9 mouse cellular contexts compared by ENCODE assay signal in the genomic region with DNA sequence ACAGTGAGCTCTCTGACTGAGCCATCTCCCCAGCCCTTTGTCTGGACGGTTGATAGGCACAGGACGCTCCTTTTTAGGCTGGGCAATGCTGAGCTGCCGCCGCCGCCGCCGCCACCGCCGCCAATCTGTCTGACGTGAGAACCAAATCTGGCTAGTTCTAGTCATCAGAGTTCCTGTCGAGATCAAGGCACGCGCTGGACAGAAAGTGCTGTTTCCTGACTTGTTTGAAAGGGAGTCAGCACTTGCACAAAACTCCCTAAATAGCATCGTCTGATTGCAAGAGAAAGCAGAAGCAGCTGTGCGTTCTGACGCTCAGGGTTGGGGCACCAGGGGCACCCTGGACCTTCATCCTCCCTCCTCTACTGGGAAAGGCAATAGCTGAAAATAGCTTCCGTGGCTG.
DNase-seq lines count a peak whose midpoint lies in the region; ATAC-seq and TF ChIP-seq lines count a peak whose summit lies in the region.
"Had no signal": no experiment of that assay in that cellular context is flagged by ENCODE, and none has a peak within 500 bp of the region (broad histone marks: within the 10 kb centered on the region; RNA-seq: fewer than 3 reads in every experiment).

No protein-coding gene starts in this region.

- TF ChIP-seq EP300 in heart, postnatal 0 days (IDR thresholded peaks at IDR 0.05; ENCODE audit: low read depth): no peak

- H3K9me3 ChIP-seq in heart, postnatal 0 days (replicated peaks; ENCODE audit: control insufficient read depth, low read length): no peaks in the 10 kb centered on the region
- H3K9me3 ChIP-seq in intestine, postnatal 0 days (ENCODE audit: control insufficient read depth): no peaks in the 10 kb centered on the region
- no peaks in the 10 kb centered on the region for H3K9me3 ChIP-seq in midbrain, embryonic 14.5 days (ENCODE audit: control insufficient read depth, low read length)
- H3K9me3 ChIP-seq: limb, embryonic 13.5 days had no signal

- no peak overlapping the region for H3K9ac ChIP-seq in heart, postnatal 0 days (replicated peaks; ENCODE audit: low read depth, low read length)
- H3K9ac ChIP-seq in intestine, postnatal 0 days (ENCODE audit: low read depth, low read length): no peak overlapping the region
- H3K9ac ChIP-seq in midbrain, embryonic 14.5 days (replicated peaks; ENCODE audit: low read length): no peak overlapping the region
- H3K9ac ChIP-seq: limb, embryonic 13.5 days had no signal

- 0 out of 2 replicates have a peak, but pooled peaks cover 7% of the 10 kb centered on the region for H3K4me1 ChIP-seq in heart, postnatal 0 days (ENCODE audit: control insufficient read depth, insufficient read depth)
- H3K4me1 ChIP-seq in intestine, postnatal 0 days (replicated peaks; ENCODE audit: control insufficient read depth, insufficient read depth, low read length): no peaks in the 10 kb centered on the region
- H3K4me1 ChIP-seq in midbrain, embryonic 14.5 days (ENCODE audit: control insufficient read depth, insufficient read depth, low read length): no peaks in the 10 kb centered on the region

- intact Hi-C loops in left cerebral cortex, adult 2 months (cut with DNase I): loop anchor here (2.0 to 10.0 kb wide), 3 partner anchors 23 to 227 kb away; a partner anchor contains a TSS
- intact Hi-C loops in left cerebral cortex, postnatal 4 days (cut with DNase I): loop anchor here (5.0 kb wide), 1 partner anchor 80 kb away; a partner anchor contains a TSS

- H3K27me3 ChIP-seq in heart, postnatal 0 days (ENCODE audit: control insufficient read depth, insufficient read depth, low read length): no peaks in the 10 kb centered on the region
- no peaks in the 10 kb centered on the region for H3K27me3 ChIP-seq in intestine, postnatal 0 days (replicated peaks; ENCODE audit: control insufficient read depth, insufficient read depth, low read length)
- no peaks in the 10 kb centered on the region for H3K27me3 ChIP-seq in midbrain, embryonic 14.5 days (ENCODE audit: control insufficient read depth, insufficient read depth, low read length)

- DNase-seq in left cerebral cortex, adult 2 months (ENCODE audit: extremely low spot score in 1 of 2, low spot score in 2 of 2): peak; percentile 54 to 58
- DNase-seq in left cerebral cortex, postnatal 4 days: no peak
- peak; percentile 57 for DNase-seq in c-Kit-positive CD71-negative TER-119-negative erythroid progenitor cells, embryonic 14.5 days (ENCODE audit: low read depth)
- peak; percentile 82 for DNase-seq in heart, postnatal 0 days (ENCODE audit: low spot score)
- DNase-seq in lung, postnatal 10 days: peak; percentile 81
- no peak for DNase-seq in midbrain, embryonic 14.5 days
- DNase-seq in Muller cell, postnatal 12 days (ENCODE audit: inconsistent ontology term): no peak

- peak; percentile 72 for ATAC-seq in heart, postnatal 0 days (ENCODE audit: insufficient read depth, low read depth)
- ATAC-seq in intestine, postnatal 0 days: no peak
- no peak for ATAC-seq in midbrain, embryonic 14.5 days (ENCODE audit: low FRiP score, low TSS enrichment)

- H3K4me3 ChIP-seq in left cerebral cortex, adult 2 months: no peak overlapping the region
- H3K4me3 ChIP-seq in heart, postnatal 0 days (ENCODE audit: low read depth, low read length): no peak overlapping the region
- H3K4me3 ChIP-seq in intestine, postnatal 0 days (ENCODE audit: low read depth, low read length): no peak overlapping the region
- no peak overlapping the region for H3K4me3 ChIP-seq in midbrain, embryonic 14.5 days (replicated peaks; ENCODE audit: low read depth, low read length)
- H3K4me3 ChIP-seq: limb, embryonic 13.5 days had no signal

- H3K27ac ChIP-seq in left cerebral cortex, adult 2 months: peak overlapping the region; percentile 77
- peak overlapping the region; percentile 47 for H3K27ac ChIP-seq in heart, postnatal 0 days (ENCODE audit: low read depth)
- no peak overlapping the region for H3K27ac ChIP-seq in intestine, postnatal 0 days (ENCODE audit: low read depth, low read length)
- H3K27ac ChIP-seq in midbrain, embryonic 14.5 days (replicated peaks; ENCODE audit: low read depth, low read length): no peak overlapping the region
- H3K27ac ChIP-seq: limb, embryonic 13.5 days had no signal

- TF ChIP-seq CTCF in left cerebral cortex, adult 2 months (IDR thresholded peaks at IDR 0.05): no peak
- TF ChIP-seq CTCF in heart, postnatal 0 days (IDR thresholded peaks at IDR 0.05; ENCODE audit: low read depth): no peak
- TF ChIP-seq CTCF in intestine, postnatal 0 days (IDR thresholded peaks at IDR 0.05; ENCODE audit: low read depth): no peak

- H3K36me3 ChIP-seq in heart, postnatal 0 days (replicated peaks; ENCODE audit: control insufficient read depth, insufficient read depth, low read length): no peaks in the 10 kb centered on the region
- no peaks in the 10 kb centered on the region for H3K36me3 ChIP-seq in intestine, postnatal 0 days (ENCODE audit: control insufficient read depth, insufficient read depth)
- no peaks in the 10 kb centered on the region for H3K36me3 ChIP-seq in midbrain, embryonic 14.5 days (ENCODE audit: control insufficient read depth, insufficient read depth, low read length)
- H3K36me3 ChIP-seq: limb, embryonic 13.5 days had no signal

- no peak overlapping the region; the same call in 1 of the 2 replicates for H3K4me2 ChIP-seq in heart, postnatal 0 days (ENCODE audit: low read depth, low read length)
- no peak overlapping the region for H3K4me2 ChIP-seq in intestine, postnatal 0 days (replicated peaks; ENCODE audit: low read depth)
- H3K4me2 ChIP-seq in midbrain, embryonic 14.5 days (ENCODE audit: low read length): no peak overlapping the region
- H3K4me2 ChIP-seq: limb, embryonic 13.5 days had no signal

- WGBS in heart, postnatal 0 days: 6% methylated on average over 17 of the region's 17 CpGs
- WGBS in intestine, postnatal 0 days: 70% methylated on average over 17 of the region's 17 CpGs
- WGBS in midbrain, embryonic 14.5 days: 69% methylated on average over 17 of the region's 17 CpGs

Comparison
In these comparisons a context has a peak if more than half of its experiments do, and no peak if none do; other contexts are left out.
1. DNase-seq: peak in left cerebral cortex, adult 2 months (2 of 2), c-Kit-positive CD71-negative TER-119-negative erythroid progenitor cells, embryonic 14.5 days (single experiment), heart, postnatal 0 days (single experiment) and lung, postnatal 10 days (single experiment); none in left cerebral cortex, postnatal 4 days (single experiment), midbrain, embryonic 14.5 days (single experiment) and Muller cell, postnatal 12 days (single experiment).
2. H3K27ac ChIP-seq: peak in left cerebral cortex, adult 2 months (single experiment) and heart, postnatal 0 days (single experiment); none in intestine, postnatal 0 days (single experiment) and midbrain, embryonic 14.5 days (single experiment).